Mouse (Mus musculus) kidney, postnatal 0 days (tissue): ENCODE measurements around the gene Nfe2l2. TPM values are rescaled to one million over a fixed set of nuclear protein-coding genes. Genes with fewer than 3 reads are reported as not detected.
A peak's percentile ranks its signal among the peaks of the same experiment; 100 is the strongest.

Experiments
- ATAC-seq: fragments of 200-750 bp; cut with Nextera tagmentation; replicated peaks from 2 replicates; pipeline ENCODE4 v1.8.0; 2017; ENCODE audit warnings: low read depth, moderate number of reproducible peaks, moderate TSS enrichment, moderate library complexity; ENCODE audit not compliant: low FRiP score
- DNase-seq: peaks from one replicate; pipeline ENCODE4 v3.0.0-alpha.2; 2016; ENCODE audit warnings: low spot score
- H3K27ac ChIP-seq: fragments of 300-500 bp; sonication (generic); 2 replicates; pipeline ENCODE4 v1.5.1; 2014; ENCODE audit warnings: mild to moderate bottlenecking
- H3K27me3 ChIP-seq: fragments of 300-500 bp; sonication (generic); 2 replicates; pipeline ENCODE4 v1.6.1; 2014; ENCODE audit warnings: low read length, mixed read lengths; ENCODE audit not compliant: insufficient read depth
- H3K36me3 ChIP-seq: fragments of 300-500 bp; sonication (generic); 2 replicates; pipeline ENCODE4 v1.6.1; 2014; ENCODE audit warnings: low read length, mixed read lengths; ENCODE audit not compliant: insufficient read depth
- H3K4me1 ChIP-seq: fragments of 300-500 bp; sonication (generic); replicated peaks from 2 replicates; pipeline ENCODE4 v1.6.1; 2014; ENCODE audit warnings: antibody characterized with exemption, low read length, mixed read lengths; ENCODE audit not compliant: insufficient read depth
- H3K4me2 ChIP-seq: fragments of 300-500 bp; sonication (generic); 2 replicates; pipeline ENCODE4 v1.6.1; 2014; ENCODE audit warnings: mild to moderate bottlenecking, low read length, moderate library complexity, mixed read lengths
- H3K4me3 ChIP-seq: fragments of 300-500 bp; sonication (generic); replicated peaks from 2 replicates; pipeline ENCODE4 v1.5.1; 2014; ENCODE audit warnings: low read depth, low read length
- H3K9ac ChIP-seq: fragments of 300-500 bp; sonication (generic); 2 replicates; pipeline ENCODE4 v1.6.1; 2014; ENCODE audit warnings: low read depth, low read length
- H3K9me3 ChIP-seq: fragments of 300-500 bp; sonication (generic); replicated peaks from 2 replicates; pipeline ENCODE4 v1.6.1; 2016; ENCODE audit warnings: low read length, inconsistent platforms, mixed read lengths
- CTCF ChIP-seq: IDR thresholded peaks from 2 replicates; pipeline ENCODE4 v1.5.1; 2016; ENCODE audit warnings: antibody characterized with exemption, low read depth, mild to moderate bottlenecking, moderate library complexity
- WGBS: fragments of 180-500 bp; shearing (Covaris S2); extraction: QIAGEN DNeasy Blood & Tissue Kit; methylation state at CpG from one replicate; pipeline ENCODE4 v1.1.7; 2014; 5-methylcytosine and 5-hydroxymethylcytosine counted together
- polyA plus RNA-seq: library from polyadenylated mRNA; unstranded; fragments of >200 nt; fragmentation: Nextera tagmentation; extraction: Ambion mirVana; gene quantifications from 2 replicates; pipeline ENCODE4 v1.2.1, GENCODE M21; 2015

Gene Nfe2l2
- polyA plus RNA-seq, 1 experiment from 2014 or later = 96.6 TPM

DNA sequence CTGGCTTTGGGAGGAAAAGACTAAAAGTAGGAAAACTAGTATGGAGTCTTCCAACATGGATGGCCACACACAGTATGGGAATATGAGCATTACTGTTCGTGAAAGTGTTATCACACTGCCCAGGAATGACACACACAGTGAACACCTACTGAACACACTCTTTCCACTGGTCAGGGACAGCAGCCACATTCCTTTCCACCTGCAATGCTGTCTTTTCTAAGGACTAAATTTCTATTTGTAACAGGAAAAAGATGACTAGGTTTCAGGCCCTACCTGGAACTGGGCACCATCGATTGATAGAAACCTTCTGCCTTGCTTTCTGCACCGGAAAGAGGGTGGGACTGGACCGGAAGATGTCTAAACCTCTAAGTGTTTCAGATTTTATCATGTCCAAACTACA lies 13.8 kb downstream of the Nfe2l2 start:
- Histone ChIP-seq H3K36me3 (0 out of 2 replicates have a peak, but pooled peaks cover 3% of the 10 kb centered on the region), H3K27ac (no peak overlapping the region), H3K4me1 (peaks cover 6% of the 10 kb centered on the region; the same call in 1 of the 2 replicates), H3K4me3 (no peak overlapping the region), H3K27me3 (no peaks in the 10 kb centered on the region), H3K9ac (no peak overlapping the region), H3K9me3 (no peaks in the 10 kb centered on the region), H3K4me2 (no peak overlapping the region)
- no peak for ATAC-seq
- TF ChIP-seq CTCF = no peak
- 90% methylated on average over 4 of the region's 4 CpGs for WGBS
- DNase-seq = no peak

GRCm38 (mm10) chr2:75689482-75690158 lies 14.8 kb downstream of the Nfe2l2 start:
- WGBS = 41% methylated on average over 10 of the region's 10 CpGs
- H3K4me1 ChIP-seq = peaks cover 13% of the 10 kb centered on the region; the same call in 1 of the 2 replicates

DNA sequence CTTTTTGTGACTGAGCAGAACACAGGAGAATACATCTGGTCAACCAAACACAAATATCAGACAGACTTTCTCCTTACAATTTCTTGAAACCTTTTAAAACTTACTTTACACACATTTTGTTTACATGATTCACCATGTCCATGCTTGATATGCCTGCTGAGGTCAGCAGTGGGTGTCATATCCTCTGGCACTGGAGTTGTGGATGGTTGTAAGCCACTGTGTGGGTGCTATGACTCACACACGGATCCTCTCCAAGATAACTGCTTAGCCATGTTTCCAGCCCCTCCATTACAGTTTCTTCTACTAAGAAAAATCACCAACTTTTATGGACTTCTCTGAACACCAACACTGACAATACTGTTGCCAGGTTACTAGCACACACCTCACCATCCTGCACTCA lies 15.5 kb downstream of the Nfe2l2 start:
- no peak overlapping the region for H3K4me3 ChIP-seq
- H3K9me3 ChIP-seq = no peaks in the 10 kb centered on the region
- WGBS = 90% methylated on average over 1 of the region's 1 CpGs
- TF ChIP-seq CTCF = no peak
- peaks cover 13% of the 10 kb centered on the region for H3K4me1 ChIP-seq
- H3K27me3 ChIP-seq = no peaks in the 10 kb centered on the region
- 0 out of 2 replicates have a peak, but pooled peaks cover 3% of the 10 kb centered on the region for H3K36me3 ChIP-seq
- DNase-seq (no peak), ATAC-seq (no peak)
- H3K4me2 ChIP-seq = no peak overlapping the region
- H3K27ac ChIP-seq = 0 out of 2 replicates have a peak overlapping the region, but pooled peaks have one; percentile 9
- H3K9ac ChIP-seq = no peak overlapping the region

More at GRCm38 (mm10) chr2:75689482-75690158, 14.8 kb downstream of the Nfe2l2 start:
- no peaks in the 10 kb centered on the region for H3K9me3 ChIP-seq
- H3K4me3 ChIP-seq = no peak overlapping the region
- no peak overlapping the region for H3K4me2 ChIP-seq
- no peak for TF ChIP-seq CTCF
- peak overlapping the region; percentile 9; the same call in 1 of the 2 replicates for H3K27ac ChIP-seq
- 0 out of 2 replicates have a peak, but pooled peaks cover 3% of the 10 kb centered on the region for H3K36me3 ChIP-seq
- DNase-seq (no peak), ATAC-seq (peak; percentile 61; the same call in 1 of the 2 replicates)
- H3K27me3 ChIP-seq = no peaks in the 10 kb centered on the region
- no peak overlapping the region for H3K9ac ChIP-seq

DNA sequence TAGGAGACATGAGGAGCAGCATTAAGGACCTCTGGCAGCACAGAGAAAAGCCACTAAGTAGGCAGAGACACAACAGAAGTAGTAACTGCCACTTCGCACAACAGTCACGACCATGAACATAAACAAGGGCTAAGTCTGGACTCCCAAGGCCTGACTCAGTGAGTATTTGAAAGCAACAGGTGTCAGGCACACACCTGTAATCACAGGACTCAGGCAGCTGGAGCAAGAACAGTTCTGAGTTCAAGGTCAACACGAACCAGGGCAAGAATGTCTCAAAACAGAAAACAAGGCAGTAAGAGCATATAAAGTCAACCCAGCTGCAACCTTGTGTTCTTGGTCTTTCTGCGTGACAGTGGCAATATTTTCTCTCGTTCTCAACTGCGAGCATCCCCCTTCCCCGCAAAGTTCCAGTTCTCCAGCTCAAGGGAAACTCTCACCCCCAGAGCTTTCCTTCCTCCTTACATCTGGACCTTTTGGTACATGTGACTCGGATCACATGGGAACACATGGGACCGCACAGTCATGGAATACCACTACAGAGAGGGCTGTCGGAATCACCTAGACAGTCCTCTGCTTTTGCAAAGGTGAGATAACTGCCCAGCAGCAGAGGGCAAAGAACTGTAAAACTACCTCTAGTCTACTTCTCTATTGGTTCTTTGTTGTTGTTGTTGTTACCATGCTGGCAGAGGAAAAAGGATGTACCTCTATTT lies 17.2 kb downstream of the Nfe2l2 start:
- ATAC-seq (no peak), DNase-seq (no peak)
- Histone ChIP-seq H3K27me3 (no peaks in the 10 kb centered on the region), H3K4me3 (no peak overlapping the region), H3K9ac (no peak overlapping the region), H3K4me2 (no peak overlapping the region), H3K4me1 (peaks cover 13% of the 10 kb centered on the region), H3K27ac (peak overlapping the region; percentile 50; the same call in 1 of the 2 replicates), H3K36me3 (0 out of 2 replicates have a peak, but pooled peaks cover 3% of the 10 kb centered on the region), H3K9me3 (no peaks in the 10 kb centered on the region)
- TF ChIP-seq CTCF = no peak
- 79% methylated on average over 10 of the region's 10 CpGs for WGBS

DNA sequence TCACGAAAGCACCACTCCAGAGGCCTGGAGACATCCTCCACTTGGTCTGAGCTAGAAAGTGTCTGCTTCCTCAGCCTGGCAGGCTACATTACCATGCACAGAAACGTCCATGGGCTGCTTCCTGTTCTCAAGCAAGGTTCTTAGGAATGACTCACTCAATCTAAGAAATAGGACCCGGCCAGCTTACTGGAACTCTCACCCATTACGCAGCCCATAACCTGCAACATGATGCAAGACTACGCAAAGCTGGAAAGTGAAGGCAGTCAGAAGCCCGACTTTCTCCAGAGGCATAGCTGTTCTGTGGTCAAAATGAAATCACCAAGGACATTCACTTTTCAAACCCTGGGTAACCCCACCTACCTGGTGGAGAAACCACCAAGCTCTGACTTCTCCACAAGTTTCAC lies 19.0 kb downstream of the Nfe2l2 start:
- TF ChIP-seq CTCF = no peak
- 0 out of 2 replicates have a peak, but pooled peaks cover 3% of the 10 kb centered on the region for H3K36me3 ChIP-seq
- WGBS = 49% methylated on average over 6 of the region's 6 CpGs
- H3K9me3 ChIP-seq = no peaks in the 10 kb centered on the region
- peak overlapping the region; percentile 75 for H3K27ac ChIP-seq
- H3K9ac ChIP-seq = peak overlapping the region; percentile 31; the same call in 1 of the 2 replicates
- no peak overlapping the region for H3K4me2 ChIP-seq
- no peak for DNase-seq
- H3K4me1 ChIP-seq = peaks cover 18% of the 10 kb centered on the region
- ATAC-seq = no peak
- no peaks in the 10 kb centered on the region for H3K27me3 ChIP-seq
- no peak overlapping the region for H3K4me3 ChIP-seq

DNA sequence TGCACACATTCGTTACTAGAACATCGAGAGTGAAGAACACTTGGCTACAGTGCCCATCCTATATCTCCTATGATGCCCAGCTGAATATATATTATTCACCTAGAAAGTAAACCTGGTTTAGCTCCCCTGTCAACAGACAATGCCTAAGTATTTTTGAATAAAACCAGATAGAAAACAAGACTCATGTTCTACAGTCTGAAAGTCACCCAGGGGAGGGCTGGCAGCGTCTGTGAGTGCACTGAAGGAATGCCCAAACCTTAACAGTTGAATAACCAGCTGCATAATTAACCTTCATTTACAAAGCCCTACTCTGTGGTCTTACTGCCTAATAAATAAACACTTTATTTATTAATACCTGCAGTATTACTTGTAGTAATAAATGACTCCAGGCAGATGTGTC lies 19.9 kb downstream of the Nfe2l2 start:
- H3K4me1 ChIP-seq = peaks cover 18% of the 10 kb centered on the region
- 0 out of 2 replicates have a peak overlapping the region, but pooled peaks have one; percentile 19 for H3K27ac ChIP-seq
- H3K9me3 ChIP-seq = no peaks in the 10 kb centered on the region
- WGBS = 68% methylated on average over 3 of the region's 3 CpGs
- ATAC-seq = no peak
- 0 out of 2 replicates have a peak, but pooled peaks cover 3% of the 10 kb centered on the region for H3K36me3 ChIP-seq
- H3K9ac ChIP-seq = no peak overlapping the region
- no peak for TF ChIP-seq CTCF
- H3K4me2 ChIP-seq = no peak overlapping the region
- H3K27me3 ChIP-seq = no peaks in the 10 kb centered on the region
- no peak overlapping the region for H3K4me3 ChIP-seq
- no peak for DNase-seq
